Mouse (Mus musculus) spleen, postnatal 4 days (tissue): Measurements from ENCODE around the gene Slc9a3r2.
"Not testable (repeated sequence)": the region's sequence is repeated elsewhere in the genome, so short reads cannot be mapped to it uniquely, and the experiment has no call there.

ENCODE experiments used
- DNase-seq, 2 experiments: peaks; one replicate each; pipeline ENCODE4 v3.0.0; 2022; ENCODE audit warnings: low spot score in 2 of 2

Gene Slc9a3r2

DNA sequence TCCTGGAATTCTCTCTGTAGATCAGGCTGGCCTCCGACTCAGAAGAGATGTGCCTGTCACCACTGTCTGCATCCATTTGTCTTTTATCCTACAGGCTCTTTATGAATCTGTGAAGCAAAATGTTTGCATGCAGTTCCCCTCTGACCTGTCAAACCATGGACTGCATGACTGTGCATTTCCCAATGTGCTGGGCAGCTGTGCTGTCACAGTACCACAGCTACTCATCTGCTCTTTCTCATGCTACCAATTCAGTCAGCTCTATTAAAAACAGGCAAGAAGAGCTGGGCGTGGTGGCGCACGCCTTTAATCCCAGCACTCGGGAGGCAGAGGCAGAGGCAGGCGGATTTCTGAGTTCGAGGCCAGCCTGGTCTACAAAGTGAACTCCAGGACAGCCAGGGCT is 16.9 kb upstream of the Slc9a3r2 start:
- DNase-seq = not testable (repeated sequence)

DNA sequence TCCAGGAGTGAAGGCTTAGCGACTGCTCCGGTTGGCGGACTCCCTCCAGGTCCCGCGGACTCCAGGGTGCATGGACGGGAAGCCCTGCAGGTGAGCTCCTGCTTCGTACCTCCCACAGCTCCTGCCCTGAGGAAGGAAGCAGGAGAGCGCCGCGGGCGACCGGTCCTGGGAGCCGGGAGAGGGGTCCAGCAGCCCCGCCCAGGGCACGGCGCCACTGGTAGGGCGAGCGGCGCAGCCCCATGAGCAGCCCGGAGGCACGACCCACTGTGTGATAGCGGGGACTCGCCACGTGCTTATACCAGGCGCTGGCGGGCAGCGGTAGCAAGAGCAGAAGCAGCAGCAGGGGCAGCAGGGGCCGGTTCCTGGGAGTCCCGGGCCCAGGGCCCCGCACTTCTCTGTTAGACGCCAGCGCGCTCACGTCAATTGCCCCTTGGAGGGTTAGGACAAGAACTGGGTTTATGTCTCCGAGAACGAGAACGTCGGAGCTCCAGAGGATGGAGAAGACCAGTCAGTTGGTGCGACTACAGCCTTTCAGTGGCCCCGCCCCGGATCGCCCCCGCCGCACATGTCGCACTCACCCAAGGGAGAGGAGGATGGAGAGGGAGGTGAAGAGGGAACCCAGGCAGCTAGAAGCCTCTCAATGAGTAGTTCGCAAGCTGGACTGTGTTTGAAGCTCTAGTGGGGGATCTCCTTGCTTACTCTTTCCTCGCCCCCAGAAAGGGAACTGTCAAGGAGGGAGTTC is 8.1 kb upstream of the Slc9a3r2 start, which contains the start of gene Npw:
Gene Npw (minus strand): TSS at position 441 of the 742 bp plus-strand sequence.
- no peak for DNase-seq

DNA sequence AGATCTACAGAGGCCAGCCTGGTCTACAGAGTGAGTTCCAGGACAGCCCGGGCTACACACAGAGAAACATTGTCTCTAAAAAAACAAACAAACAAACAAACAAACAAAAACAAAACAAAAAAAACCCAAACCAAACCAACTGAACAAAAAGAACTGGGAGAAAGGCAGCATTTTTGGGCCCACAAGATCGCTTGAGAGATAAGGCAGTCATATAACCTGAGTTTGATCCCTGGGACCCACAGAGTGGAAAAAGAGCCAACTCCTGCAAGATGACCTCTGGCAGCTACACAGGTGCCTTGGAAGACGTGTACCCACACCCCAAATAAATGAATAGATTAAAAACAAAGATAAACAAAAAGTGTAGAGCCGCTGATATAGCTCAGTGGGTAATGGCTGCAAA is 4.8 kb upstream of the Slc9a3r2 start:
- no peak for DNase-seq

- DNase-seq = peak; percentile 71 to 89
Measured at GRCm38 (mm10) chr17:24653967-24654710, 4.0 kb upstream of the Slc9a3r2 start.

GRCm38 (mm10) chr17:24651835-24652234 is 1.7 kb upstream of the Slc9a3r2 start:
- DNase-seq = no peak

DNA sequence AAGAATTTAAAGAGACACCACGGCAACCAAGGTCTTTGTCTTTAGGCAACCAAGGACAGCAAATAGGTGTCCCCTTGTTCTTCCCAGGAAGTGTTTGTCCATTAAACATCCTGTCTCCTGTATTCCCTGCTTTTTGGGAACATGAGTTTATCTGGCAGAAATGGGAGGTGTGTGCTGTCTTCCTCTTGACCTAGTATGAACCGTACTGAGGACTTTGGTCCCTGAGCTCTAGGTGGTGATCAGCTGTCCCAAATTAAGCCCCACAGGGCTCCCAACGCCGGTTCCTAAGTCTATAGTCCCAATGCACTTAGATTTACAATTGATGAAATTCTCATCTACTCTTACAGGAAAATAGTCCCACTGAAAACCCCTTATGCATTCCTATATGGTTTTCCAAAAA is 639 bp upstream of the Slc9a3r2 start:
- no peak for DNase-seq

DNA sequence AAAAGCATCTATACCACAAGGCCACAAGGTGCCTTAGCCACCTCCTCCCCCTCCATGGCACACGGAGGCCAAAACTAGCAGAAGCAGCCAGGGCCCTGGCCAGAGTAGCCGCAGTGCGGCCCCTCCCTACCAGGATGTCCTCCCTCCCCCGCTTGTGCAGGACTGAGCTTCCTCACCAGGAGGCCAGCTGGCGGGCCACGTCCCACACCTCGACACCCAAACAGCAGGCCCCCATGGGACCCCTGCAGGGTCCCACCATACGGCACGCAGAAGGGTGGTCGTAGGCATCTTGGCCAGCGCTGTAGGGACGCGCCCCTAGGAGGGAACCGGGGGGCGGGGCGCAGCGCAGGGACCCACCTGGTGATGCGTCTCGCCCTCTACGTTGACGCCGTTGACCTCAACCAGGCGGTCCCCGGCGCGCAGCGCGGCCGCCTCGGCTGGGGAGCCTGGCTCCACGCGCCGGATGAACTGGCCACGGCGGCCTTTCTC is 502 bp downstream of the Slc9a3r2 start:
- DNase-seq = peak in 1 of 2 experiments; percentile 70

GRCm38 (mm10) chr17:24648731-24649377 is 1.3 kb downstream of the Slc9a3r2 start:
- no peak for DNase-seq

DNA sequence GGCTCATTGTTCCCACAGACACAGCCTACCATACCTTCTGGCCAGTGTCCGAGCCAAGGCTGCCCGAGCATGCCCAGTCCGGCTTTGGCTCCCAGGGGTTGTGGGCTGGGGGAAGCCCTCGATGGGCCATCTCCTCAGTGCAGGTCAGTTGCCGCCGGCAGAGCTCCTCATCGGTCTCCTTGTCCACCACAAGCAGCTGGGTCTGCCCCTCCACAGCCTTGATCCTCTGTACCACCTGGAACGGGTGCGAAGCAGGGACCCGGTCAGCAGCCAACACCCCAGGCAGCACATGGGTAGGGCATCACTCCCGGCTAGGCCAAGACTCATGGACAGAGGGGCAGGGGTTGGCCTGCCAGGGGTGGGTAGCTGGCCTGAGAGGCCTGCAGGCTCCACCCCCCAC is 2.6 kb downstream of the Slc9a3r2 start:
- no peak for DNase-seq

- no peak for DNase-seq
Measured at GRCm38 (mm10) chr17:24646381-24646780, 3.7 kb downstream of the Slc9a3r2 start.

DNA sequence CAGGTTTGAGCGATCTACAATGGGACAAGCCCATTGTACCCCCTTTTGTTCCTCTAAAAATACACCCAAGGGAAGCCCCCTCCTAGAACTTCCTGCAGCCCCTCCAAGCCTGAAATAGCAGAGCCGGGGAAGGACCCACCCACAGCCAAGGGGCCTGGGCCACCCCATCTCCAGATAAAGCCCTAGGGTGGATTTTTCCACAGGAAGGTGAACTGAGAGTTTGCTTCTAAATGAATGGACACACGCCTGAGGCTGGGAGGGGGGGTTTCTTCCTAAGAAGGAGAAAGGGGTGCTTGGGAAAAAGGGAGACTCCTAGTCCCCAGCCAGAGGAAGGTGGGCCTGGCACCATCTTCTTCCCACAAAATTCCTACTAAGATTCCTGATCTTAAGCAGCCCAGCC is 4.2 kb downstream of the Slc9a3r2 start:
- no peak for DNase-seq

DNA sequence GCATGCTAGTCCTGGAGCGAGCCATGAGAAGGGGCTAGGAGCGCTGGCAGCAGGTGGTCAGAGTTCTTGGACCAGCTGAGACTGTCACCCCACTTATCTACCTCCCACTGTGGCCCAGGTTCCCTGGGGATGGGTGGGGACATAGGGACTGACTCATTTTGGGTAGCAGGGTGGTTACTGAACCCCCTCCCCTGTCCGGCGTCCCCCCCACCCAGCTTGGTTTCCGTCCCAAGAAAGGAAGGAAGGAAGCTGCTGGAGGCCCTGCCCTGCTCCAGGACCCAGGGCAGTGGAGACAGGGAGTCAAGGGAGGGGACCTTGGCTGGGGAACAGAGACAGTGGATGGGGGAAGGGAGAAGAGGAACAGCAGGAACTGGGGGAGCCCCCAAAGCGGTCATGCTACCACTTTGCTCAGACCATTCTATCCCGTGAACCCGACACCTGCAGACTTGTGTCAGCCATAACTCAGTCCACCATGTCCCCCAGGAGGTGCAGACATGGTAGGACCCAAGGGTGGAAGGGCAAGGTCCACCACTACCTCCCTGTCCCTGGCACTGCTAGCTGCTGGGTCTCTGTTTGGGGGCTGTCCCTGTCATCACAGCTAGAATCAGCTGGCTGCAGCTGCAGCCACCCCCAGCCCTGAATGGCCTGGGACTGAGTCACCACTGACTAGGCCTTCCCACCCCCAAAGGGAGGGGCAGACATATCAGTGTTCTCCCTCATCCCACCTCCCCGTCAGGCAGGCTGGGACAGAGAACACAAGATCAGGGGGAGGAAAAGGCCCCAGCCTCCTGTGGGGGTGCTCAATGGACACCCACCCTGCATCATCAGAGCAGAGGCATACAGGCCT is 5.0 kb downstream of the Slc9a3r2 start:
- DNase-seq = no peak

DNA sequence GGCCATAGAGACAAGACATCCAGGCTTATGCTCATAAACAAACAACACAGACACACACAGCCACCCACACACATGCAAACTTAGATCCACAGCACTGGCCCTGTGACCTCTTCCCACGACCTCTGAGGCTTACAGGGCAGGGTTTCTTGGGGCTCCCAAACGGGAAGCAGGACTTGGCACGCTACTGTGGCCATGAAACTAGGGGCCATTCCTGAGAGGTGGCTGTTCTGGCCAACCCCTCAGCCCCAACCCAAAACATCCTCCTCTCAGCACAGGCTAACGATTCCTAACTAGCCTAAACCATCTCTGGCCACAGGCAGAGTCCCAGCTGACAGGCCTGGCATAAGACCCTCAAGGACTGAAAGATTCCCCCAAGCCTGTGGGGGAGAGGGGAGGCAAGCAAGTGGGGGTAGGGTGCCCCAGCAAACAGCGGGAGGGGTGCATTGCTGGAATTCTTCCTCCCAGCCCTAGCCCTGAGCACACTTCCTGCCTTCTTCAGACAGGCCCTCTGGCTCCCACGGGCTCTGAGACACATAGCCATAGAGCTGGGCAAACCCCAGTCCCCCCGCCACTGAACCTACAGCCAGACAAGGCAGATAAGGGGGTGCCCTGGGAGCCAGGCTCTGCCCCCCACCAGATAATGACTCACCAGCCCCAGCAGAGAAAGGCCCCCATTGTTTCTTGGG is 6.0 kb downstream of the Slc9a3r2 start:
- peak in 1 of 2 experiments; percentile 63 for DNase-seq

DNA sequence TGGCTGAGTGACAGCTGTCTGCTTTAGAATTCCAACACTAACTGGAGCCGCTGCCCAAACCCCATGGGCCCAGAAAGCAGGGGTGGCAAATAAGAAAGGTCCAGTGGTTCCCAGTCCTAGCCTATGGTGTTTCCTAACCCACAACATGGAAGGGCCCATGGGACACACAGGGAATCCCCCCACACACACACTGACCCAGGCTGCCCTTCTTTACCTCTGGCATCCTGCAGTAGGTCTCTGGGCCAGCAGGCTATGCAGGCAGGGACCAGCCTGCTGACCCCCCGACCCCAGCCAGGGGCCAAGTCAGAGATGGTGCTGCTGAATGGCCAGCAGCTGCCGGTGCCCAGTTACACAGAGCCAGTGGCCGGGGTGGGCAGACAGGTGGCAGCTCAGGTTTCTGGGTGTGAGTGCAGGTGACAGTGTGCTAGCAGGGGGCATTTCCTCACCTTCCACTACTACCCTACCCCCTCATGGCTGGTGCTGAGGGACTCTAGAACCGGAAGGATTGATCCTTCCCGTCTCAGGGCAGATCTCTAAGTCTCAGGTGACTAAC is 7.3 kb downstream of the Slc9a3r2 start:
- no peak for DNase-seq

- no peak for DNase-seq
Measured at GRCm38 (mm10) chr17:24641944-24642343, 8.2 kb downstream of the Slc9a3r2 start.

GRCm38 (mm10) chr17:24640581-24640980 is 9.5 kb downstream of the Slc9a3r2 start:
- no peak for DNase-seq

DNA sequence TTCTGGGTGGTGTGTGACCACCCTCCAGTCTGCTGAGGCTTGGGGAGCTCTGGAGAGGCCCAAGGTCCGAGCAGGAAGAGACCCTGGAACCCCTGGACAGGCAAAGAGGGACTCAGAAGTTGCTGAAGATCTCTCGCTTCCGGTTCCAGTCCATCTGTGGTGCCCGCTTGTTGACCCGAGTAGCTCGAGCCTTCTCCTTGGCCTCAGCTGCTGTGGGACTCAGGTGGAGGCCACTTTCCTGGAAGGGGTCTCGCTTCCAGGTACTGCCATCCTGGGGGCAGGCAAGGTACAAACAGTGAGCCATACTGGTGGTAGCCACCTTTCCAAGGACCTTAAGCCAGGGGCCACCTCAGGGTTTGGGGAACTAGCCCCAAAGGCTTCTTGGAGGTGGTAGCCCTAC is 10.0 kb downstream of the Slc9a3r2 start:
- no peak for DNase-seq

DNA sequence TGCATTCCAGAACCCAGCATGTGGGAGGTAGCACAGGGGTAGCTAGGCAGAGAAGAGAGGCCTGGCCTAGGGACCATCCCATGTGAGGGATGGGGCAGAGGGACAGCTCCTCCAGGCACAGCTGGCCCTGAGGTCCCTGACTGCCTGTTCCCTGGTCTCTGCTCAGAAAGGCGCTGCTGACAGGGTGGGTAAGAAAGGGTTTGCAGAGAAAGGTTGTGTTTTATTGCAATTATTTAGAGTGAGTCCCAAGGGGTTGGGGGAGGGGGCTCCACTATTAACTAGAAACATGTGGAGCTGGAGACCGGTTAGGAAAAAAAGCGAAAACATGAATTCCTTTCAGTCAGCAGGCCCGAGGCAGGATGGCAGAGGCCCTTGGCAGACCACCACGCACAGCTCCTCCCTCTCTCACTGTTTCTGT is 10.5 kb downstream of the Slc9a3r2 start:
- DNase-seq = no peak

GRCm38 (mm10) chr17:24638840-24639239 is 11.3 kb downstream of the Slc9a3r2 start:
- no peak for DNase-seq

- no peak for DNase-seq
Measured at GRCm38 (mm10) chr17:24638214-24638613, 11.9 kb downstream of the Slc9a3r2 start.
